Mouse (Mus musculus): ENCODE results near the gene Mpp2.

GRCm38 (mm10) chr11:102096887-102097391 lies 8.6 kb upstream of the Mpp2 start:
- TF ChIP-seq CTCF (IDR thresholded peaks at IDR 0.05; ENCODE audit: insufficient read depth, low read depth, low read length): peak; percentile 74
- TF ChIP-seq POLR2A (IDR thresholded peaks at IDR 0.05; ENCODE audit: insufficient read depth, low read depth, low read length): no peak

Data from olfactory bulb, adult 2 months (tissue).